Comparison of ENCODE assay signal across 7 mouse cellular contexts in genomic region chr15:11994921-11995814, GRCm38 (mm10). TPM values are rescaled to one million over a fixed set of nuclear protein-coding genes. Genes with fewer than 3 reads are reported as not detected.
DNase-seq lines count a peak whose midpoint lies in the region; ATAC-seq and TF ChIP-seq lines count a peak whose summit lies in the region.

No protein-coding gene starts in this region.

- H3K27ac ChIP-seq in midbrain, embryonic 10.5 days (replicated peaks), result peak overlapping the region; percentile 94

- 2% methylated on average over 71 of the region's 71 CpGs for WGBS in midbrain, embryonic 10.5 days

- intact Hi-C loops in heart, postnatal 10 days (cut with DNase I), result loop anchor here (1.0 kb wide), 1 partner anchor 90 kb away; no protein-coding TSS in a partner anchor

- no peak for TF ChIP-seq CTCF in G1E (IDR thresholded peaks at IDR 0.05; ENCODE audit: low read depth, low read length)

- peak overlapping the region; percentile 97 for H3K4me3 ChIP-seq in G1E (ENCODE audit: low read depth, low read length)
- H3K4me3 ChIP-seq in erythroblast, embryonic 14.5 days (replicated peaks), result peak overlapping the region; percentile 95
- H3K4me3 ChIP-seq in midbrain, embryonic 10.5 days, result peak overlapping the region; percentile 97

- DNase-seq in G1E (ENCODE audit: low spot score), result peak; percentile 70
- DNase-seq in adrenal gland, postnatal 36 days, result peak; percentile 63 to 81
- DNase-seq in heart, postnatal 10 days, result peak; percentile 73 to 76
- peak; percentile 81 to 89 for DNase-seq in kidney, postnatal 4 days
- DNase-seq in midbrain, embryonic 10.5 days (ENCODE audit: low spot score), result peak; percentile 79
- DNase-seq in spleen, postnatal 14 days (ENCODE audit: low spot score in 2 of 2), result peak; percentile 27 to 49

- ATAC-seq in G1E (ENCODE audit: extremely low read depth, insufficient number of reproducible peaks, low FRiP score, poor library complexity, severe bottlenecking), result peak; percentile 29

- H3K4me1 ChIP-seq in G1E (ENCODE audit: insufficient read depth, low read depth, low read length), result peaks cover 27% of the 10 kb centered on the region
- H3K4me1 ChIP-seq in erythroblast, embryonic 14.5 days (ENCODE audit: control insufficient read depth), result peaks cover 23% of the 10 kb centered on the region
- peaks cover 27% of the 10 kb centered on the region for H3K4me1 ChIP-seq in midbrain, embryonic 10.5 days

- peaks cover 33% of the 10 kb centered on the region for H3K36me3 ChIP-seq in G1E (replicated peaks)
- H3K36me3 ChIP-seq in erythroblast, embryonic 14.5 days (ENCODE audit: control insufficient read depth), result peaks cover 35% of the 10 kb centered on the region
- H3K36me3 ChIP-seq in midbrain, embryonic 10.5 days, result peaks cover 35% of the 10 kb centered on the region

- H3K9me3 ChIP-seq in G1E (replicated peaks), result no peaks in the 10 kb centered on the region
- H3K9me3 ChIP-seq in erythroblast, embryonic 14.5 days (ENCODE audit: control insufficient read depth, low read length), result no peaks in the 10 kb centered on the region
- no peaks in the 10 kb centered on the region for H3K9me3 ChIP-seq in midbrain, embryonic 10.5 days (replicated peaks)

- peaks cover 2% of the 10 kb centered on the region for H3K27me3 ChIP-seq in G1E (ENCODE audit: insufficient read depth, low read length)
- H3K27me3 ChIP-seq in erythroblast, embryonic 14.5 days (ENCODE audit: control insufficient read depth), result no peaks in the 10 kb centered on the region
- no peaks in the 10 kb centered on the region for H3K27me3 ChIP-seq in midbrain, embryonic 10.5 days (ENCODE audit: low read depth, poor library complexity, severe bottlenecking)

RNA-seq across cellular contexts. Expression of gene Sub1, which starts 1.6 kb away (rescaled TPM):
- total RNA-seq in G1E (2014; fragmentation: Nextera tagmentation) (308 and 383 TPM in 2 replicates), G1E (2017) (661 and 945 TPM in 2 replicates)
- polyA plus RNA-seq in G1E (2012), result 26.1 and 28.4 TPM in 2 replicates
- 100 to 1,000 TPM; 226 to 248 TPM for total RNA-seq in adrenal gland, postnatal 36 days (2021)
- 0.64 and 1.3 TPM in 2 replicates for polyA plus RNA-seq in erythroblast, embryonic 14.5 days (2012)
- 100 to 1,000 TPM; 142 to 149 TPM for total RNA-seq in heart, postnatal 10 days (2021)
- 721 and 804 TPM in 2 replicates for polyA plus RNA-seq in midbrain, embryonic 10.5 days (2016; fragmentation: Nextera tagmentation; extraction: Ambion mirVana)

Comparison
In these comparisons a context has a peak if more than half of its experiments do, and no peak if none do; other contexts are left out.
1. Peak in every context shown above with its lines: DNase-seq, ATAC-seq, H3K4me3 ChIP-seq and H3K27ac ChIP-seq.